In genomic region chr1:176699793-176700192, GRCm38 (mm10) we compare ENCODE assay signal across 9 mouse cellular contexts.
A peak's percentile ranks its signal among the peaks of the same experiment; 100 is the strongest.
DNase-seq lines count a peak whose midpoint lies in the region; ATAC-seq and TF ChIP-seq lines count a peak whose summit lies in the region.
"Had no signal": no experiment of that assay in that cellular context is flagged by ENCODE, and none has a peak within 500 bp of the region (broad histone marks: within the 10 kb centered on the region; RNA-seq: fewer than 3 reads in every experiment).

No protein-coding gene starts in this region.

- no peaks in the 10 kb centered on the region for H3K36me3 ChIP-seq in heart, embryonic 12.5 days
- H3K36me3 ChIP-seq in lung, postnatal 0 days (ENCODE audit: insufficient read depth, low read length), result no peaks in the 10 kb centered on the region
- H3K36me3 ChIP-seq: limb, embryonic 13.5 days had no signal

- no peak overlapping the region for H3K27ac ChIP-seq in heart, embryonic 12.5 days (ENCODE audit: poor library complexity, severe bottlenecking)
- no peak overlapping the region for H3K27ac ChIP-seq in lung, postnatal 0 days (ENCODE audit: low read length)
- H3K27ac ChIP-seq: limb, embryonic 13.5 days had no signal

- TF ChIP-seq POLR2A in brain, embryonic 14.5 days (IDR thresholded peaks at IDR 0.05; ENCODE audit: borderline replicate concordance, extremely low read depth, insufficient read depth, insufficient read length, poor library complexity, severe bottlenecking), result no peak

- H3K27me3 ChIP-seq in heart, embryonic 12.5 days (replicated peaks), result no peaks in the 10 kb centered on the region
- no peaks in the 10 kb centered on the region for H3K27me3 ChIP-seq in lung, postnatal 0 days (replicated peaks; ENCODE audit: insufficient read depth, low read length)
- H3K27me3 ChIP-seq: limb, embryonic 13.5 days had no signal

- peak; percentile 13 for DNase-seq in heart, adult 11 months
- peak; percentile 32 for DNase-seq in 416B (ENCODE audit: low read depth)
- DNase-seq in brain, embryonic 14.5 days (ENCODE audit: low read depth), result peak; percentile 41
- peak; percentile 21 to 33 for DNase-seq in heart, postnatal 36 days
- no peak for DNase-seq in lung, postnatal 0 days (ENCODE audit: low spot score)
- DNase-seq in spleen, adult 12 weeks (ENCODE audit: low spot score), result no peak
- DNase-seq in thymus, adult 18-20 months, result no peak

- no peaks in the 10 kb centered on the region for H3K9me3 ChIP-seq in heart, embryonic 12.5 days (replicated peaks)
- no peaks in the 10 kb centered on the region for H3K9me3 ChIP-seq in lung, postnatal 0 days (ENCODE audit: low read length)
- H3K9me3 ChIP-seq: limb, embryonic 13.5 days had no signal

- peak; percentile 63; the same call in 1 of the 2 replicates for TF ChIP-seq CTCF in brain, embryonic 14.5 days (IDR thresholded peaks at IDR 0.05; ENCODE audit: borderline replicate concordance, extremely low read depth, insufficient read depth, insufficient read length)
- peak; percentile 53 for TF ChIP-seq CTCF in lung, postnatal 0 days (IDR thresholded peaks at IDR 0.05)

- no peak for TF ChIP-seq EP300 in lung, postnatal 0 days (IDR thresholded peaks at IDR 0.05)

- no peak overlapping the region for H3K9ac ChIP-seq in heart, embryonic 12.5 days
- no peak overlapping the region for H3K9ac ChIP-seq in lung, postnatal 0 days (replicated peaks; ENCODE audit: low read depth)
- H3K9ac ChIP-seq: limb, embryonic 13.5 days had no signal

- no peaks in the 10 kb centered on the region for H3K4me1 ChIP-seq in heart, embryonic 12.5 days (replicated peaks)
- no peaks in the 10 kb centered on the region for H3K4me1 ChIP-seq in lung, postnatal 0 days (ENCODE audit: insufficient read depth, low read depth, low read length)
- H3K4me1 ChIP-seq: limb, embryonic 13.5 days had no signal

- no peak overlapping the region for H3K4me2 ChIP-seq in heart, embryonic 12.5 days
- no peak overlapping the region for H3K4me2 ChIP-seq in lung, postnatal 0 days (replicated peaks; ENCODE audit: low read depth, low read length)
- H3K4me2 ChIP-seq: limb, embryonic 13.5 days had no signal

- no peak overlapping the region for H3K4me3 ChIP-seq in heart, embryonic 12.5 days
- H3K4me3 ChIP-seq in lung, postnatal 0 days (ENCODE audit: low read depth, low read length), result no peak overlapping the region
- H3K4me3 ChIP-seq: limb, embryonic 13.5 days had no signal

- ATAC-seq in heart, embryonic 12.5 days (ENCODE audit: insufficient number of reproducible peaks, low FRiP score), result no peak
- no peak for ATAC-seq in lung, postnatal 0 days

- intact Hi-C loops in heart, postnatal 36 days (cut with DNase I), result loop anchor here (1.0 to 2.0 kb wide), 2 partner anchors 476 to 763 kb away; no protein-coding TSS in a partner anchor

Comparison
In these comparisons a context has a peak if more than half of its experiments do, and no peak if none do; other contexts are left out.
1. DNase-seq: peak in heart, adult 11 months (single experiment), 416B (single experiment), brain, embryonic 14.5 days (single experiment) and heart, postnatal 36 days (2 of 2); none in lung, postnatal 0 days (single experiment), spleen, adult 12 weeks (single experiment) and thymus, adult 18-20 months (0 of 2).